Mouse (Mus musculus) left cerebral cortex, postnatal 4 days (tissue): ENCODE measurements around the gene Ifit3. TPM values are rescaled to one million over a fixed set of nuclear protein-coding genes. Genes with fewer than 3 reads are reported as not detected.

Experiments
- DNase-seq: peaks from one replicate; pipeline ENCODE4 v3.0.0-alpha.2; 2022
- intact Hi-C: fragments of 180-260 bp; cut with DNase I; formaldehyde crosslinking; loops from one replicate; pipeline ENCODE4 v1.15.1; 2025
- total RNA-seq, 2 experiments: library from RNA; stranded (reverse); gene quantifications; 2 replicates each; pipeline ENCODE4 v1.2.3; 2021

The Ifit3 gene
- total RNA-seq, 2 experiments from 2014 or later = 0.81 to 1.0 TPM

- DNase-seq = peak; percentile 27
- intact Hi-C loops = loop anchor here (10.0 kb wide), 1 partner anchor 92 kb away; no protein-coding TSS in a partner anchor
Observed at GRCm38 (mm10) chr19:34636933-34637557, 53.7 kb downstream of the Ifit3 start.

Other genes starting within 250 kb of the Ifit3 start
- 1 to 10 TPM in 1 of 2 experiments, under 1 TPM in 1; 0.92 to 1.0 TPM for gene Ch25h, start 108.4 kb upstream of the Ifit3 start, total RNA-seq
- gene Lipa, start 56.1 kb upstream of the Ifit3 start, total RNA-seq = 10 to 100 TPM; 15.1 to 16.0 TPM
- gene Ifit2, start 32.8 kb upstream of the Ifit3 start, total RNA-seq = 1 to 10 TPM; 6.3 to 7.2 TPM
- 1 to 10 TPM; 1.1 to 1.2 TPM for gene Ifit1bl1, start 18.4 kb downstream of the Ifit3 start, total RNA-seq
- under 1 TPM in 1 of 2 experiments, not detected in 1; 0.34 TPM for gene Ifit3b, start 24.4 kb downstream of the Ifit3 start, total RNA-seq
- gene Ifit1bl2, start 57.2 kb downstream of the Ifit3 start, total RNA-seq = under 1 TPM; 0.28 to 0.30 TPM
- gene Ifit1, start 57.3 kb downstream of the Ifit3 start, total RNA-seq = under 1 TPM in 1 of 2 experiments, not detected in 1; 0.14 TPM
- gene Slc16a12, start 163.8 kb downstream of the Ifit3 start, total RNA-seq = 1 to 10 TPM; 2.5 to 2.6 TPM